Mouse (Mus musculus): ENCODE results near the gene Bptf. TPM values are rescaled to one million over a fixed set of nuclear protein-coding genes. Genes with fewer than 3 reads are reported as not detected.
A peak's percentile ranks its signal among the peaks of the same experiment; 100 is the strongest.
"Not testable (repeated sequence)": the region's sequence is repeated elsewhere in the genome, so short reads cannot be mapped to it uniquely, and the experiment has no call there.

The Bptf gene
- polyA plus RNA-seq, 1 experiment from 2014 or later, result 42.3 TPM

DNA sequence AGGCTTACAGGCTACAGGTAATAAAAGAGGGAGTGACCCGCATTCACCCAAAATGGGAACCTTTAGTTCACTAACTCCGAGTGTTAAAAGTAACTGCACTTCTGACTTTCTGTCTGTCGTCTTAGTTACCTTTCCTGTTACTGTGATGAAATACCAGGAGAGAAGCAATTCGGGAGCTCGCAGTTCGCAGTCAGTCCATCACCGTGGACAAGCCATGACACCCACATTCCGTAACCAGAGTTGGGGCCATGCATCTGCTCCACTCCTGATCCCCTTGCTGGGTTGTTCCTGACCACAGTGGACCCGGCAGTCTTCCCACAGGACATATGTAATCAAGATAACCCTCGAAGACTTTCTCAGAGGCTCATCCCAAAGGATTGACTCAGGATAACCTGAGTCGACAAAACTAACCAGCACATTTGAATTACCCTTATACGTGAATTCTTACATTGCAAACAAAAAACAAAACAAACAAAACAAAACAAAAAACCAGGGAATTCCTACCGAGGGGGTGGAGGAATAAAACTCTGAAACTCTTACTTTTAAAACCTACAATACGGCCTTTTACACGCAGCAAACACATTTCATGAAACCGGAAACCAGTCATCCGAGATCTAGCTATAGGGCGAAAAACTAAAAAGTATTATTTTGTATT, 120.1 kb downstream of the Bptf start:
- Histone ChIP-seq H3K4me3 (peak overlapping the region; percentile 59), H3K27ac (peak overlapping the region; percentile 96), H3K27me3 (no peaks in the 10 kb centered on the region), H3K9ac (peak overlapping the region; percentile 75), H3K9me3 (no peaks in the 10 kb centered on the region), H3K4me2 (replicated peaks) (peak overlapping the region; percentile 66), H3K4me1 (peaks cover 9% of the 10 kb centered on the region), H3K36me3 (no peaks in the 10 kb centered on the region)
- 29% methylated on average over 18 of the region's 18 CpGs for WGBS
- ATAC-seq (ENCODE audit: low FRiP score, low read depth), result no peak

DNA sequence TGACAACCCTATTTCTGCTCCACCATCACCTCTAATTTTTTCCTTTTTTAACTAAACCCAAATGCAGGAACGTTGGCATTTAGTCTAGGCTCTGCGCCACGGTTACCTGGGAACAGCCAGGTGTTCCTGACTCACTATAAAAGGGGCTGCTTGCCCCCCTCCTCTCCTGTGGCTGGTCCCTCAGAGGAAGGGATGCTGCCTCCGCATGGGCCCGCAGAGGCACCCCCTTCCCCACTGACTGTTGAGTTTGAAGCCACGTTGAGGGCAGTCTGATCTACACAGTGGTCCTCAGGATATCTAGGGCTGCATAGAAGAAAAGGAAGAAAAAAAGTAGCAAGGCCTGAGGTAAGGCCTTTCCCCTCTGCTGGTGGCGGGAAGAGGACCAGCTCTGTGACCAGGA, 120.8 kb downstream of the Bptf start:
- Histone ChIP-seq H3K4me2 (replicated peaks) (peak overlapping the region; percentile 66), H3K4me1 (peaks cover 9% of the 10 kb centered on the region), H3K9ac (no peak overlapping the region), H3K4me3 (no peak overlapping the region), H3K27me3 (no peaks in the 10 kb centered on the region), H3K36me3 (no peaks in the 10 kb centered on the region), H3K27ac (peak overlapping the region; percentile 96; the same call in 1 of the 2 replicates), H3K9me3 (no peaks in the 10 kb centered on the region)
- WGBS, result 76% methylated on average over 7 of the region's 7 CpGs
- ATAC-seq (ENCODE audit: low FRiP score, low read depth), result no peak

DNA sequence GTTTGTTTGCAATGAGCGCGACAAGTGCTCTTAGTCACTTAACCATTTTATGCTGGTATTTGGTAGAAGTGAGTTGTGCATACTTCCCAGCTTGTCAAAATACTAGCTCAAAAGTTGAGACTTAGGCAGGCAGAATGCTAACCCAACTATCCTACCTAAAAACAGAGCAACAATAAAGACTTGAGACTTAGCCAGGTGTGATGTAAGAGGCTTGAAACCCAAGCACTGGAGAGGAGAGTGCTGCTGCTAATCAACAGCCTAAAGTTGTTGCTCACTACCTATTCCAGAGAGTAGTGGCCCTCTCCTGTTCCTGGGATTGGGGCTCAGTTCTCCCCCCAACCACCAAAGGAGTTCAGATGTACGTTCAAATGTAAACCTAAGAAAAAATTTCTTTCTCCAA, 121.5 kb downstream of the Bptf start:
- H3K4me1 ChIP-seq, result peaks cover 9% of the 10 kb centered on the region
- no peak overlapping the region for H3K27ac ChIP-seq
- no peaks in the 10 kb centered on the region for H3K27me3 ChIP-seq
- no peaks in the 10 kb centered on the region for H3K9me3 ChIP-seq
- no peak overlapping the region for H3K9ac ChIP-seq
- no peak overlapping the region for H3K4me3 ChIP-seq
- 92% methylated on average over 3 of the region's 3 CpGs for WGBS
- H3K36me3 ChIP-seq, result no peaks in the 10 kb centered on the region
- no peak for ATAC-seq (ENCODE audit: low FRiP score, low read depth)
- H3K4me2 ChIP-seq (replicated peaks), result no peak overlapping the region

DNA sequence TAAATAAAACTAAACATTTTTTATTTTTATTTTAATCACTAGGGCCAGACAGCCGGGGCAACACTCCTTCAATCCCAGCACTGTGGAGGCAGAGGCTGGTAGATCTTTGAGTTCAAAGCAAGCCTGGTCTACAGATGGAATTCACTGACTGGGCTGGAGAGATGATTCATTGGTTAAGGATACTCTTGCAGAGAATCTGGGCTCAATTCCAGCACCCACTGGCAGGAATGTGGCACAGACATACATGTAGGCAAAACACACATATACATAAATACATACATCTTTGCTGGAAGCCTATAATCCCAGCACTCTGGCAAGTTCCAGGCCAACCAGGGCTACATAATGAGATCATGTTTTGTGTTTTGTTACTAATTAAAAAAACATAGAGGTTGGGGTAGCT, 126.4 kb downstream of the Bptf start:
- Histone ChIP-seq H3K4me1 (no peaks in the 10 kb centered on the region), H3K9me3 (no peaks in the 10 kb centered on the region), H3K4me2 (replicated peaks) (no peak overlapping the region), H3K9ac (no peak overlapping the region), H3K36me3 (no peaks in the 10 kb centered on the region), H3K4me3 (no peak overlapping the region), H3K27me3 (no peaks in the 10 kb centered on the region), H3K27ac (no peak overlapping the region)
- no peak for ATAC-seq (ENCODE audit: low FRiP score, low read depth)
- whole genome bisulfite sequencing, result 83% methylated on average over 1 of the region's 1 CpGs

DNA sequence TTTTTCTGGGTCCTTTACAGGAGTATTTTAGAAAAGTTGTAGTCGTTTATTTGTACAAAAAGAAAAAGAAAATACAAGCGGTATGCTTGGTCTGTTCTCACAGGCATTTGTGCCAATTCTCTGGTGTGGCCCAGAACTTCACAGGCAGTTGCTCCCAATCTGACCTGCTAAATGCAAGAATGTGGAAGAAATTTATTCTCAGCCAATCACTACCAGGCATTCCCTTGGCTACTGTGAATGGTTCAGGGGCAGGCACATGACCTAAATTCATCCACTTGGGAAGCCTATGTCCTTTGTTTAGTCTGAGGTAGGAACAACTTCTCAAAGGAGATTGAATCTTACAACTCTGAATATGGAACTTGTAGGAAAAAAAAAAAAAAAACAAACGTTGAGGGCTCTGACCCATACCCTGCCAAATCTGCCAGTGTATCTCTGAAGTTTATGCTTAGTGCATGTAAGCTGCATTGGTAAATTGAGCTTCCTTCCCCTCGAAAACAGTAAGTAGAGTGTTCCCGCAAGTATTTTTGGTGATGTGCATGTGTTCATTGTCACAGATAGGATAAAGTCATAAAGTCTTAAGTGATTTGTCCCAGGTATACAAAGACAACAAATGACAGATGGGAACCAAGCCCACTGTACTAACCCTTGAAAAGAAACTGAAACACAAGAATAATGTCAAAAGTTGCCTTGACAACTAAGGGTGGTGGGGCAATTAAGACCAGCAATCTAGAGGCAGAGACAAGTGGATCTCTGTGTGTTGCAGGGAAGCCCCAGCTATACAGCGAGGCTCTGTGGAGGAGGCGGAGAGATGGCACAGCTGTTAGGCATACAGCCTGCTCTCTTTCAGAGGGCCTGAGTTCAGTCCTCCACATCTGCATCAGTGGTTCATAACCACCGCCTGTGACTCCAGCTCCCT, 129.9 kb downstream of the Bptf start:
- WGBS, result 57% methylated on average over 8 of the region's 8 CpGs

DNA sequence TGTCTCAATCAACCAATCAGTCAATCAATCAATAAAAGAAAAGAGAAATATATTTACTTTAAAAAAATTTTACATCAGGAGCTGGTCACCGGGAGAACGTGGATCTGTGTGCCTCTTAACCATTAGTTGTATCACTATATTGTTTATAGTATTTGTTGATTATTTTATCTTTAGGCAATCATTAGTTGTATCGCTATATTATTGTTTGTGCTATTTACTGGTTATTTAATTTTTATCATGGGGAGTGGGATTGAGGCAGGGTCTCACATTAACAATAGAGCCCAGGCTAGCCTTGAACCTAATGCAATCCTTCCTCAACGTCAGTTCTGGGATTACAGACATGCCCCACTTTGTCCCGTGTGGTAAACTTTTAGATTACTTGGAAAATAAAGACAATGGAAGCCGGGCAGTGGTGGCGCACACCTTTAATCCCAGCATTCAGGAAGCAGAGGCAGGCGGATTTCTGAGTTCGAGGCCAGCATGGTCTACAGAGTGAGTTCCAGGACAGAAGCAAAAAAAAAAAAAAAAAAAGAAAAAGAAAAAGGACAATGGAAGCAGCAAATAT, 131.9 kb downstream of the Bptf start:
- Histone ChIP-seq H3K36me3 (peaks cover 13% of the 10 kb centered on the region), H3K27ac (peak overlapping the region; percentile 44; the same call in 1 of the 2 replicates), H3K9ac (peak overlapping the region; percentile 66), H3K27me3 (no peaks in the 10 kb centered on the region), H3K9me3 (no peaks in the 10 kb centered on the region), H3K4me3 (peak overlapping the region; percentile 40), H3K4me1 (peaks cover 20% of the 10 kb centered on the region), H3K4me2 (replicated peaks) (peak overlapping the region; percentile 65)
- WGBS, result 84% methylated on average over 9 of the region's 9 CpGs
- ATAC-seq (ENCODE audit: low FRiP score, low read depth), result no peak

More for the DNA sequence above, 129.9 kb downstream of the Bptf start:
- no peak overlapping the region for H3K27ac ChIP-seq
- no peak overlapping the region for H3K4me2 ChIP-seq (replicated peaks)
- ATAC-seq (ENCODE audit: low FRiP score, low read depth), result no peak
- no peak overlapping the region for H3K9ac ChIP-seq
- no peak overlapping the region for H3K4me3 ChIP-seq
- H3K36me3 ChIP-seq, result no peaks in the 10 kb centered on the region
- H3K4me1 ChIP-seq, result peaks cover 14% of the 10 kb centered on the region
- no peaks in the 10 kb centered on the region for H3K27me3 ChIP-seq
- H3K9me3 ChIP-seq, result no peaks in the 10 kb centered on the region

DNA sequence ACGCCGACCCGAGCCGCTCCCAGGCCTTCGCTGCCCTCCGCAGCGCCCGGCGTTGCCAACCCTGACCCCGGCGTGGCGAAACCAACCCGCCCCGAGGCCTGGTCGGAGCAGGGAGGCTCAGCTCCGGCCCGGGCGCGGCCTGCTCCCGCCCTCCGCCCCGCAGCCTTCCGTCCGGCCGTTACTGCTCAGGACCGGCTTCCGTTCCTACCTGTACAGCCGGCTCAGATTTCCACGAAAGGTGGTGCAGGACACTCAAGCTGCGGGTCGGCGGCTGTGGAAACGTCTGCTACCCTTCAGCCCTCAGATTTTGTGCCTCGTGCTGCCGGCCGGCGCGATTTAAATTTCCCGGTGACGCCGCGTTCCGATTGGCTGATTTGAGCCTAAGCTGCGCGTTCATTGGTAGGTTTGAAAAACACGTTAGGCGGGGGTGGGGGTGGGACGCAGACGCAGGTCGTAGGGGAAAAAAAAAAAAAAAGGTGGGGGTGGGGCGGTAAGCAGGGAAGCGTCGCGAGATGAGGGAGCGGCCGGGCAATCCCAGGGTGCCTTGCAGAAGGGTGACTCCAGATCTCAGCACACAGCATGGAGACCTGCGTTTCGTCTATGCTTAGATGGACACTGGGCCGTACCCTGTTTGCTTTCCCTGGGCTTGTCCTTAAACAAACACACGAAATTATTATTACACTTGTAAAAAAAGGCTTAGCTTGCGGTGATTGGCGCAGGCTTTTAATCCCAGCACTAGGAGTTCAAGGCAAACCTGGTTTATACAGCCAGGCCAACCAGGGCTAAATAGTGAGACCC, 132.6 kb downstream of the Bptf start, which contains the start of gene Kpna2:
Kpna2 (minus strand) TSS at position 391 of the 798 bp plus-strand sequence.
- Histone ChIP-seq H3K4me3 (peak within 1 kb of the TSS; percentile 100), H3K27me3 (no peaks in the 10 kb centered on the region), H3K9ac (peak within 1 kb of the TSS; percentile 92), H3K4me2 (replicated peaks) (peak within 1 kb of the TSS; percentile 70), H3K27ac (peak within 1 kb of the TSS; percentile 91), H3K4me1 (peaks cover 24% of the 10 kb centered on the region), H3K9me3 (no peaks in the 10 kb centered on the region), H3K36me3 (peaks cover 20% of the 10 kb centered on the region)
- under 1% methylated on average over 62 of the region's 62 CpGs for WGBS
- peak; percentile 96 for ATAC-seq (ENCODE audit: low FRiP score, low read depth)

DNA sequence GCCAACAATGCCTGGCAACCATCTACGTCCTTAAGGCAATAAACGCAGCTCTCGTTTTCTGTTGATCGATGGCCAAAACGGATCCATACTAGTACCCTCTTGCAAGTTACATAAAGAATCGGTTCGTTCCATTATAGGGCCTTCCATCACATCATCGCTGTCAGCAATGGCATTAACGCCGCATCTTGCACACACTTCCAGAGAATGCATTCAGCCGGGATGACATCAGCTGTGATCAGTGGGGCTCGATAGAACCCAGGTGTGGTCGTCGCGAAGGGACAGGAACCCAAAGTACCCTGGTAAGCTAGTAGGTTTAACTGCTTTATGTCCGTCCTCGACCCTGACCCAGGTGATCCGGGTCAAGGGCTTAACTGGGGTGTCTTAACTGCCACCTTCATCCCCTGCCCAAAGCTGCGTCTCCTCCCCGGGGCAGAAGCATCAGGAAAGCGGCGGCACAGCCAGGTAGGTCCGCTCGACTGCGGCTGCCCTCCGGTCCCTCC, 133.2 kb downstream of the Bptf start:
- Histone ChIP-seq H3K27ac (peak overlapping the region; percentile 91), H3K4me3 (peak overlapping the region; percentile 100), H3K4me2 (replicated peaks) (peak overlapping the region; percentile 70), H3K27me3 (no peaks in the 10 kb centered on the region), H3K9ac (peak overlapping the region; percentile 92), H3K9me3 (no peaks in the 10 kb centered on the region), H3K4me1 (peaks cover 28% of the 10 kb centered on the region), H3K36me3 (peaks cover 25% of the 10 kb centered on the region)
- WGBS, result under 1% methylated on average over 26 of the region's 26 CpGs
- ATAC-seq (ENCODE audit: low FRiP score, low read depth), result no peak; the same call in 1 of the 2 replicates

DNA sequence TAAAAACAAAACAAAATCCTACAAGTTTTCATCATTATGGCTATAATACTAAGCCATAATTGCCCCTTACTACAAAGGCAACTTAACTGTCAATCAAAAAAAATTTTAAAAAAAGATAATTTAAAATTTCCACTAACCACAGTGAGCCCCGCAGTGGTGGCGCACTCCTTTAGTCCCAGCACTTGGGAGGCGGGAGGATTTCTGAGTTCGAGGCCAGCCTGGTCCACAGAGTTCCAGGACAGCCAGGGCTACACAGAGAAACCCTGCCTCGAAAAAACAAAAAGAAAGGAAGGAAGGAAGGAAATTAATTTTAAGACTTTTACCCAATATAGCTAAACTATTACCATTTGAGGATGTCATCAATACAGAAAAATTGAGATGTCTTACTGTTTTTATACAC, 134.0 kb downstream of the Bptf start:
- WGBS, result 16% methylated on average over 5 of the region's 5 CpGs
- H3K4me3 ChIP-seq, result peak overlapping the region; percentile 100
- no peaks in the 10 kb centered on the region for H3K27me3 ChIP-seq
- peak overlapping the region; percentile 70 for H3K4me2 ChIP-seq (replicated peaks)
- H3K4me1 ChIP-seq, result peaks cover 28% of the 10 kb centered on the region
- H3K27ac ChIP-seq, result no peak overlapping the region
- H3K9ac ChIP-seq, result peak overlapping the region; percentile 92
- no peak for ATAC-seq (ENCODE audit: low FRiP score, low read depth)
- H3K36me3 ChIP-seq, result peaks cover 31% of the 10 kb centered on the region
- no peaks in the 10 kb centered on the region for H3K9me3 ChIP-seq

DNA sequence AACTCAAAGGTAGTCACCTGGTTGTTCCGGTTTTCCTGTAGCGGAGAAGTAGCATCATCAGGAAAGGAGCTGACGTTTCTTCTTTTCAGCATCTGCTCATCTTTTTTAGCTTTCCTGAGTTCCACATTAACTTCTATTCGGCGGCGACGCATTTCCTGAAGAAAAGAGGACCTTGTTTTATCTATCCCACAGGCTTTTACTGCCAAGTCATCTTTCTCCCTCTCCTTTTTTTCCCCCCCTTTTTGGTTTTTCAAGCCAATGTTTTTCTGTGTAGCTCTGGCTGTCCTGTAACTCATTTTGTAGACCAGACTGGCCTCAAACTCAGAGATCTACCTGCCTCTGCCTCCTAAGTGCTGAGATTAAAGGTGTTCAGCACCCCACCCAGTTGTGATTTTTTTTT, 135.4 kb downstream of the Bptf start:
- 0 out of 2 replicates have a peak overlapping the region, but pooled peaks have one; percentile 100 for H3K4me3 ChIP-seq
- H3K36me3 ChIP-seq, result peaks cover 40% of the 10 kb centered on the region
- not testable (repeated sequence) for H3K9me3 ChIP-seq; H3K27me3 ChIP-seq; H3K9ac ChIP-seq; H3K27ac ChIP-seq; ATAC-seq (ENCODE audit: low FRiP score, low read depth)
- H3K4me1 ChIP-seq, result peaks cover 28% of the 10 kb centered on the region
- 91% methylated on average over 7 of the region's 7 CpGs for WGBS
- peak overlapping the region; percentile 70 for H3K4me2 ChIP-seq (replicated peaks)

DNA sequence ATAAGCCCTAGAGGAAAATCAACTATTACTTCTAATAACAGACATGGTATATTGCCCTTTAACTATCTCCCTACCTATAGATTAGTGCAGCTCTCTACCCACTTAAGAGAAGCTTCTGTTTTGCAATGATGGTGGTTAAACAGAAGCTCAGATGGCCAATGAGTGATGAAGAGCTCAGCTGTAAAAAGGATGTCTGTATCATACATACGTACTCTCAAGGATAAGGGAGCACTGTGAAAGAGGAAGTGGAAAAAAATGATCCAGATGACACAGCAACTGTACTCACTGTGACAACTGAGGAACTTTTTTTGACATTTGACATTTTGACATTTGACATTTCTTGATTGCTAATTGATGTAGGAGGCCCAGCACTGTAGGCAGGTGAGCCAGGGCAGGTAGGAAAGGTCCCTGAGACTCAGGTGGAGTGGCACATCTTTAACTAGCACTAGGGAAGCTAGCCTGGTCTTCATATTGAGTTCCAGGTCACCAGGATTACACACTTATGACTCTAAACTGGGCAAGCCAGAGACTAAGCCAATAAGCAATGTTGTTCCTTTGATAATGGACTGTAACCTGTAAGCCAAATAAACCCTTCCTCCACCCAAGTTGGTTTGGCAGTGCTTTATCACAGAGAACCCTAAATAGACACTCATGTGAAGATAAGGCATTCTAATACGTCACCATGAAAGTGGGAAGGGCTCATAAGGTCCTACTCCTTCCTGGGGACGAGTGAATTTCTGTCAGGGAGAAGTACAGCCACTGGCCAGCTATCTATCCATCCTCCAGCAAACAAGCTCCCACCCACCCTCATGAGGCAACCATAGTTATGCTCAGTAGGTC, 137.5 kb downstream of the Bptf start:
- no peak overlapping the region for H3K27ac ChIP-seq
- H3K4me3 ChIP-seq, result no peak overlapping the region
- no peak overlapping the region for H3K4me2 ChIP-seq (replicated peaks)
- ATAC-seq (ENCODE audit: low FRiP score, low read depth), result no peak
- H3K9me3 ChIP-seq, result no peaks in the 10 kb centered on the region
- H3K9ac ChIP-seq, result no peak overlapping the region
- H3K27me3 ChIP-seq, result no peaks in the 10 kb centered on the region
- peaks cover 59% of the 10 kb centered on the region for H3K36me3 ChIP-seq
- peaks cover 28% of the 10 kb centered on the region for H3K4me1 ChIP-seq
- 82% methylated on average over 3 of the region's 3 CpGs for WGBS

Measured in limb, embryonic 13.5 days (tissue).